Mouse (Mus musculus): Measurements from ENCODE around the gene Gpatch11.
"Not testable (repeated sequence)": the region's sequence is repeated elsewhere in the genome, so short reads cannot be mapped to it uniquely, and the experiment has no call there.

Gpatch11 gene

GRCm38 (mm10) chr17:78834856-78835835 lies at the start of gene Gpatch11, which contains the start of gene Heatr5b:
Gpatch11 (plus strand) TSS chr17:78835567.
Heatr5b (minus strand) TSS chr17:78835364.
- DNase-seq (ENCODE audit: low spot score) = peak; percentile 95

- DNase-seq (ENCODE audit: low spot score) = not testable (repeated sequence)
These were observed 47.1 kb upstream of the Gpatch11 start for GRCm38 (mm10) chr17:78788273-78788672.

DNA sequence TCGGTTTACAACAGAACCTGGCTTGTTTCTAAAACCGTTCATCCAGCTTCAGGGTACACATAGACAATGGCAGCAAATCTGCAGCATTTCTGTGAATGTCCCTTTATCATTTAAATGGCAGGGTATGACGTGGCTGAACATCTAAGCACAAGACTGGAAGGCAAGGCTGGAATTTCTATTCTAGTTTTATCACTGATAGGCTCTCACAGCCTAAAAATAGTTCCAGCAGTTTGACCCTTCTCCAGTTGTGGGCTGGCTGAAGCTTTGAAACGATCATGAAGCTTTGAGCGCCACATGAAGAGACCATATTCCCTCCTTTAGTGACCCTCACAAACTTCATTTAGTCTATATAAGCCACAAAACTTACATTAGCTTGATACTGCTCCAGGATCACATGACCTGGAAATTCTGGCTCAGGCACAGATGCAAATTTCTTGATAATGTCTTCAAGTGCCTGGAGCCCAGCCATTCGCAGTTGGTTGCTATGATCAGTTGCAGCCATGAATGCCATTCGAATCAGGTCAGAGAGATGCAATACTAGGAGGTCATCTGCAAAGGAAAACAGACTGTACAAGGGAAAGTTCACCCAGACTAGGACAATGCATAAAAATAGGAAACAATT lies 44.2 kb upstream of the Gpatch11 start:
- DNase-seq (ENCODE audit: low spot score) = no peak

DNA sequence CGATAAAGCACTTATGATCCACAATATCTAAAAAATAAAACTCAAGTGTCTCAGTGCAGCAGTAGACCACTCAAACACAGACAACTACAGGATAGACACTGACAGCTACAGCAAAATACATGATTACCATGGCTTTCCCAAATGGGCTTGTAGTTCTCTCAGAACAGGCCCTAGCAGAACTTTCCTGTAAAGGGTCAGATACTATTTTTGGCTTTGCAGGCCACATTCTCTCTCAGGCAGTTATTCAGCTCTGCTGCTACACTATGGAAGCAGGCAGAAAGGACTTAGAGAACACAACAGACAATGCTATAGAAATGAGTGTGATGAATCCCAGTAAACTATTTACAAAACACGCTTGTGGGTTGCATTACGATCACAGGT lies 43.7 kb upstream of the Gpatch11 start:
- no peak for DNase-seq (ENCODE audit: low spot score)

GRCm38 (mm10) chr17:78792122-78792521 lies 43.2 kb upstream of the Gpatch11 start:
- DNase-seq (ENCODE audit: low spot score) = no peak

DNA sequence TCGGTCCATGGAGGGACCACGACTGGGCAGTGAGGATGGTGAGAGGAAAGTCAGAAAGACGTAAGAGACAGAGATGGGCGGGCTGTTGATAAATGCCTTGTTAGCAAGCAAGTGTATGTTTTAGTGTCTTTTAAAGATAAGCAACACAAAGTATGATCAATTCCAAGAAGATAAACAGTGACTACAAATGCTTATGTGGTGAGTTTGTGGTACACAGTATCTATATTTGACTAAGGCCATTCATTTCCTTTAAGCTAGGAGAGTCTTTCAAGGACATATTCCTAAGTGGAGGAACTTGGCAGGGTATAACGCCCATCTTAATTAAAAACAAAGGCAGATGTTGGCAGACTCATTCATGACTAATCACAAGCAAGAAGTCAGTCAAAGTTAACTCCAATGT lies 41.0 kb upstream of the Gpatch11 start:
- no peak for DNase-seq (ENCODE audit: low spot score)

DNA sequence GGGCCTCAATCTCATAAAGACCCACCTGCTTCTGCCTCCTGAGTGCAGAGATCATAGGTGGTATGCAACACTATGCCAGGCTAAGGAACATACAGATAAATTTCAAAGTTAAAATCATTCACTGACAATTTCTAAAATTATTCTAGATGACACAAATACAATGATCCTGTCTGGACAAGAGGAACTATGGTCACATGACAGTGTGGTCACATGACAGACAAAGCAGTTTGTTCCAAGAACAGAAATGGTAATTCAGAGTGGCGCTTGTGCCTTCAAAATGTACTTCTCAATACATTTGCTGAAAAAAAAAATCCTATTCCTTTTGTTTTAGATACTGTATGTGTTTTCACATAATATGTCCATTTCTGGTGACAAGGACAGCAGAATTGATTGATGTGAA lies 38.1 kb upstream of the Gpatch11 start:
- DNase-seq (ENCODE audit: low spot score) = no peak

- DNase-seq (ENCODE audit: low spot score) = peak; percentile 5
These were observed 26.3 kb upstream of the Gpatch11 start for GRCm38 (mm10) chr17:78809019-78809418.

DNA sequence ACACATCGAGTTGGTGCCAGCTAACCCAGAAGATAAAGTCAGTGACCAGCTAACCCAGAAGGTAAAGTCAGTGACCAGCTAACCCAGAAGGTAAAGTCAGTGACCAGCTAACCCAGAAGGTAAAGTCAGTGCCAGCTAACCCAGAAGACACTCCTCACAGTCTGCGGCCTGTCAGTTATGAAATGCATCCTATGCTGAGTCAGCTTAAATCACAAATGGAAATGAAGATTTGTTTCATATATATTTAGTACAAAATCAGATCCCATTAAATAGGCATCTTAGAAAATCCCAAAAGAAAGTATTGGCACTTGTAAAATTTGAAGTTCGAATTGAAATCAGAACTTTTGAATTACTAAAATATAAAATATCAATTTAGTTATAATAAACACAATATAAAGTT lies 25.8 kb upstream of the Gpatch11 start:
- no peak for DNase-seq (ENCODE audit: low spot score)

GRCm38 (mm10) chr17:78824346-78824745 lies 11.0 kb upstream of the Gpatch11 start:
- DNase-seq (ENCODE audit: low spot score) = no peak

- DNase-seq (ENCODE audit: low spot score) = peak; percentile 1
These were observed 689 bp downstream of the Gpatch11 start for GRCm38 (mm10) chr17:78836056-78836455.

GRCm38 (mm10) chr17:78842271-78842928 lies 7.0 kb downstream of the Gpatch11 start:
- no peak for DNase-seq (ENCODE audit: low spot score)

DNA sequence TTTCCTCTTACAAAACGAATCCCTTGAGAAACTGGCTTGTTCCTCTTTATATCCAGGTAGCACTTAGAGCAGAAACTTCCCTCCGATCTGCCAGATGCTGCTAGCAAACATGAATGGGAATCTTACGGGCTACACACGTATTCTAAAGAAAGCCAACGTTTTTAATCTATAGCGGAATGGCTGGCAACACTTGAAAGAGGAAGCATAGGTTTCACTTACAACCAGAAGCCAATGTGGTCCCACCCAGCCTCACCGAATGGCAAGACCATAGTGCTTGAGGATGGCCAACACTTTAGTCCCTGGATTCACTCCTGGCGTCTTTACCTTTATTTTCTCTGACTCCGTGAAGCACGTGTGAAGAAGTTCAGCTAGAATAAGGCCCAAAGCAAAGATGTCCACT lies 20.9 kb downstream of the Gpatch11 start:
- DNase-seq (ENCODE audit: low spot score) = no peak

DNA sequence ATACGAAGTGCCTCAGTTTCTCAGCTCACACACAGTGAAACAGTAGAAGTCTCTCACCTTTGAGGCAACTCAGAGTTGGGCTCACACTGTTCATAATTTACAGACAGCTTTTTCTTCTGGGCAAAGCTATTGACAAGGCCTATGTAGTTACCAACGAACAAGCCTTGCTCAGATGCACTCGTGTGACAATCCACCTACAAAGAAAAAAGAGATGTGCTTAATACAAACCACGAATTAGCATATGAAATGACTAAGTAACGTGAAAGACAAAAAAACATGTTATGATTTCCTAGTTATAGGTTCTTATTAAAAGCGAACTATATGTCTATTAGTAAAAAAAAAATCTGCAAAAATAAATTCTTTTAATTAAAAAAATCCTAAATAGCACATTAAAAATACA lies 38.5 kb downstream of the Gpatch11 start:
- DNase-seq (ENCODE audit: low spot score) = no peak

DNA sequence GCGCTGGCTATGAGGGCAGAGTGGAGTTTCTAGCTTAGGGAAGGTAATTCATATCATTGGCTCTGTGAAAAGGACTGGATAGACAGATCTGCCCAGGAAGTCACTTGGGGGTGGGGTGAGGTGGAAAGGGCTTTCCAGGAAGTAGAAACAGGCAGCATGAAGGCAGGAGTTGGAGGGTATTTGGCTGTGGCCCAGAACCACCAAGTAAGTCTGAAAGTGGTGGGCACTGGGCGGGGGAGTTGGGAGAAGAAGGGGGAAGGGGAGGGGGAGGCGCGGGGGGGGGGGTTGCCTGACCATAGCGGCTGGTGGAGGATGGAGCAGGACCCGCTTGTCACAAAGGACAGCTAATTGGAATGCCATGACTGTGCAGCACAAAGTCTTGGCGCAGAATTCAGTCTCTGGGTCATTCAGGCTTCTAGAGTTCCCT lies 46.5 kb downstream of the Gpatch11 start:
- DNase-seq (ENCODE audit: low spot score) = peak; percentile 11

- DNase-seq (ENCODE audit: low spot score) = peak; percentile 57
These were observed 47.2 kb downstream of the Gpatch11 start, which contains the start of gene Eif2ak2 for GRCm38 (mm10) chr17:78882401-78883112. Eif2ak2 (minus strand) TSS chr17:78882573.

GRCm38 (mm10) chr17:78883291-78883690 lies 47.9 kb downstream of the Gpatch11 start:
- no peak for DNase-seq (ENCODE audit: low spot score)

DNA sequence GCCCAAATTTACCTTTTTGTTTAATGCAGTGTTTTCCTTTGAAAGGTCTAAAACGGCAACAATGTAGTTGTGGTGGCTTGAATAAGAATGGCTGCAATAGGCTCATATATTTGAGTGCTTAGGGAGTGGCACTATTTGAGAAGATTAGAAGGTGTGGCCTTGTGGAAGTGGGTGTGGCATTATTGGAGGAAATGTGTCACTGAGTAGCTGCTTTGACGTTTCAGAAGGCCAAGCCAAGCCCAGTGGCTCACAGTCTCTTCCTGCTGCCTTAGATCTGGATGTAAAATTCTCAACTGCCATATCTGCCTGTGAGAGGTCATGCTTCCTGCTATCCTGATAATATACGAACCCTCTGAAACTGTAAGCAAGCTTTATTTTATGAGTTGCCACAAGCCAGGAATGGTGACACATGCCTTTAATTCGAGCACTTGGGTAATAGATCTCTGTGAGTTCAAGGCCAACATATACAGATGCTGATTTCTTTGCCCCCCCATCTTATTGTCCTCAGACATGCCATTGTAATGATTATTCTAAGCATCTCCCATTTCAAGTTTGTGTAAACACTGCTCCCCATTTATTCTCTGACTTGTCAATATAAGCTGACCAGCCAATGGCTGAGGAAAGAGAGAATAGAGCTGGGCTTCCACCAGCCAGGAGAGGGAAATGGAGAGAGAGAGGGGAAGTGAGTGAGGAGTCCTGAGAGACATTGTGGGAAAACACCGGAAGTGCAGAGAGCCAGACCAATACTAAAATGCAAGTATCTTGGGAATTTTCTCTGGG lies 50.1 kb downstream of the Gpatch11 start:
- no peak for DNase-seq (ENCODE audit: low spot score)

- no peak for DNase-seq (ENCODE audit: low spot score)
These were observed 53.2 kb downstream of the Gpatch11 start for GRCm38 (mm10) chr17:78888554-78888953.

- no peak for DNase-seq (ENCODE audit: low spot score)
These were observed 53.8 kb downstream of the Gpatch11 start for GRCm38 (mm10) chr17:78889184-78889583.

GRCm38 (mm10) chr17:78891020-78891419 lies 55.7 kb downstream of the Gpatch11 start:
- DNase-seq (ENCODE audit: low spot score) = no peak
